Mouse (Mus musculus): ENCODE measurements around the gene Ntng1. TPM values are rescaled to one million over a fixed set of nuclear protein-coding genes. Genes with fewer than 3 reads are reported as not detected.

Gene Ntng1
- polyA plus RNA-seq, 1 experiment from 2014 or later: 21.8 TPM

GRCm38 (mm10) chr3:109846660-109847059 lies 297.2 kb downstream of the Ntng1 start:
- H3K36me3 ChIP-seq (ENCODE audit: control insufficient read depth, insufficient read depth, low read length): no peaks in the 10 kb centered on the region
- H3K4me3 ChIP-seq (ENCODE audit: low read length): no peak overlapping the region
- WGBS: 76% methylated on average over 4 of the region's 4 CpGs
- no peak overlapping the region for H3K27ac ChIP-seq (ENCODE audit: low read depth, low read length)
- ATAC-seq: no peak
- H3K9me3 ChIP-seq (ENCODE audit: control insufficient read depth, low read length): no peaks in the 10 kb centered on the region
- no peak overlapping the region for H3K9ac ChIP-seq (ENCODE audit: low read depth, low read length)
- no peaks in the 10 kb centered on the region for H3K4me1 ChIP-seq (ENCODE audit: control insufficient read depth, insufficient read depth, low read depth, low read length)
- no peak overlapping the region for H3K4me2 ChIP-seq (ENCODE audit: low read length)
- H3K27me3 ChIP-seq (replicated peaks; ENCODE audit: control insufficient read depth, insufficient read depth, low read length): no peaks in the 10 kb centered on the region

GRCm38 (mm10) chr3:109825806-109826205 lies 318.0 kb downstream of the Ntng1 start:
- H3K27me3 ChIP-seq (replicated peaks; ENCODE audit: control insufficient read depth, insufficient read depth, low read length): no peaks in the 10 kb centered on the region
- H3K4me2 ChIP-seq (ENCODE audit: low read length): no peak overlapping the region
- no peak for ATAC-seq
- no peak overlapping the region for H3K4me3 ChIP-seq (ENCODE audit: low read length)
- no peak overlapping the region for H3K9ac ChIP-seq (ENCODE audit: low read depth, low read length)
- H3K4me1 ChIP-seq (ENCODE audit: control insufficient read depth, insufficient read depth, low read depth, low read length): no peaks in the 10 kb centered on the region
- no peaks in the 10 kb centered on the region for H3K36me3 ChIP-seq (ENCODE audit: control insufficient read depth, insufficient read depth, low read length)
- no peak overlapping the region for H3K27ac ChIP-seq (ENCODE audit: low read depth, low read length)
- WGBS: 96% methylated on average over 1 of the region's 1 CpGs
- no peaks in the 10 kb centered on the region for H3K9me3 ChIP-seq (ENCODE audit: control insufficient read depth, low read length)

GRCm38 (mm10) chr3:109822803-109823474 lies 320.9 kb downstream of the Ntng1 start:
- no peak for ATAC-seq
- Histone ChIP-seq H3K9ac (ENCODE audit: low read depth, low read length) (no peak overlapping the region), H3K36me3 (ENCODE audit: control insufficient read depth, insufficient read depth, low read length) (no peaks in the 10 kb centered on the region), H3K9me3 (ENCODE audit: control insufficient read depth, low read length) (no peaks in the 10 kb centered on the region), H3K4me1 (ENCODE audit: control insufficient read depth, insufficient read depth, low read depth, low read length) (no peaks in the 10 kb centered on the region), H3K27ac (ENCODE audit: low read depth, low read length) (no peak overlapping the region), H3K27me3 (replicated peaks; ENCODE audit: control insufficient read depth, insufficient read depth, low read length) (no peaks in the 10 kb centered on the region; the same call in 1 of the 2 replicates), H3K4me3 (ENCODE audit: low read length) (no peak overlapping the region), H3K4me2 (ENCODE audit: low read length) (no peak overlapping the region)
- WGBS: 82% methylated on average over 2 of the region's 2 CpGs

GRCm38 (mm10) chr3:109818821-109819685 lies 324.8 kb downstream of the Ntng1 start:
- Histone ChIP-seq H3K4me3 (ENCODE audit: low read length) (no peak overlapping the region), H3K27me3 (replicated peaks; ENCODE audit: control insufficient read depth, insufficient read depth, low read length) (no peaks in the 10 kb centered on the region; the same call in 1 of the 2 replicates), H3K36me3 (ENCODE audit: control insufficient read depth, insufficient read depth, low read length) (no peaks in the 10 kb centered on the region), H3K9me3 (ENCODE audit: control insufficient read depth, low read length) (no peaks in the 10 kb centered on the region), H3K9ac (ENCODE audit: low read depth, low read length) (no peak overlapping the region), H3K27ac (ENCODE audit: low read depth, low read length) (no peak overlapping the region), H3K4me1 (ENCODE audit: control insufficient read depth, insufficient read depth, low read depth, low read length) (no peaks in the 10 kb centered on the region), H3K4me2 (ENCODE audit: low read length) (no peak overlapping the region)
- ATAC-seq: no peak
- 89% methylated on average over 2 of the region's 2 CpGs for WGBS

- Histone ChIP-seq H3K36me3 (ENCODE audit: control insufficient read depth, insufficient read depth, low read length) (no peaks in the 10 kb centered on the region), H3K4me3 (ENCODE audit: low read length) (no peak overlapping the region), H3K9ac (ENCODE audit: low read depth, low read length) (no peak overlapping the region), H3K27me3 (replicated peaks; ENCODE audit: control insufficient read depth, insufficient read depth, low read length) (no peaks in the 10 kb centered on the region), H3K27ac (ENCODE audit: low read depth, low read length) (no peak overlapping the region), H3K4me2 (ENCODE audit: low read length) (no peak overlapping the region), H3K4me1 (ENCODE audit: control insufficient read depth, insufficient read depth, low read depth, low read length) (no peaks in the 10 kb centered on the region), H3K9me3 (ENCODE audit: control insufficient read depth, low read length) (no peaks in the 10 kb centered on the region)
- ATAC-seq: no peak
- 83% methylated on average over 1 of the region's 1 CpGs for WGBS
These were observed 334.7 kb downstream of the Ntng1 start for GRCm38 (mm10) chr3:109809065-109809464.

DNA sequence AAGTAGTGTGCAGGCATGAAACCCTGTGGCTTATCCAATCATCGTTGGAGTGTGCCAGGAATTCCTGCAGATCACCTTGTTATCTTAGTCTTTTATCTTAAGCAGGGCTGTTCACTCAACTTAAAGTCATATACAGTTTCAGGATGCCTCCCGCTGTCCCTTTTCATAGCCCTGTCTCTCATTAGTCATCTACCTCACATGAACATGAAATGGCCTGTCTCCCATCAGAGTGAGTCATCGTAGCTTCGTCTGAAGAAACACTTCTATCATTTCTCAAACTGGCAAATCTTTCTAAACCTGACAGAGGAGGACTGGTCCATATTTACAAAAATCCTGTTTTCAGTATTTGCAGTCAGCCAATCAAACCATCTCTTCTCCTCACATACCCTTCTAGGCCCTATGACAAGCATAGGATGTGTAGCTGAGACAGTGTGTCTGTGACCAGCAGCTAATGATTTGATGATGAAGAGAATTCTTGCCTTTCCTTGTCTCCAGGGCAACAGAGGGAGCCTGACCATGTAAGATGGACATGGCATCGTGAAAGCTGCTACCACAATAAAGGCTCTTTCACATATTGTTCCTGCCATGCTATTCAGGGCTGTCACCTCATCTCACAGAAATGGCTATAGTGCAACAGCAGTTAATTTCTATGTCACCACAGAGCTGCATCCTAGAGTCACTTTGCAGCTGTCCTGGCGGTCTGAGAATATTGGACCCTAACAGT lies 336.4 kb downstream of the Ntng1 start:
- Histone ChIP-seq H3K9me3 (ENCODE audit: control insufficient read depth, low read length) (no peaks in the 10 kb centered on the region), H3K27me3 (replicated peaks; ENCODE audit: control insufficient read depth, insufficient read depth, low read length) (no peaks in the 10 kb centered on the region), H3K4me1 (ENCODE audit: control insufficient read depth, insufficient read depth, low read depth, low read length) (no peaks in the 10 kb centered on the region), H3K4me2 (ENCODE audit: low read length) (no peak overlapping the region), H3K4me3 (ENCODE audit: low read length) (no peak overlapping the region), H3K9ac (ENCODE audit: low read depth, low read length) (no peak overlapping the region), H3K36me3 (ENCODE audit: control insufficient read depth, insufficient read depth, low read length) (no peaks in the 10 kb centered on the region), H3K27ac (ENCODE audit: low read depth, low read length) (no peak overlapping the region)
- no peak; the same call in 1 of the 2 replicates for ATAC-seq
- 51% methylated on average over 6 of the region's 6 CpGs for WGBS

DNA sequence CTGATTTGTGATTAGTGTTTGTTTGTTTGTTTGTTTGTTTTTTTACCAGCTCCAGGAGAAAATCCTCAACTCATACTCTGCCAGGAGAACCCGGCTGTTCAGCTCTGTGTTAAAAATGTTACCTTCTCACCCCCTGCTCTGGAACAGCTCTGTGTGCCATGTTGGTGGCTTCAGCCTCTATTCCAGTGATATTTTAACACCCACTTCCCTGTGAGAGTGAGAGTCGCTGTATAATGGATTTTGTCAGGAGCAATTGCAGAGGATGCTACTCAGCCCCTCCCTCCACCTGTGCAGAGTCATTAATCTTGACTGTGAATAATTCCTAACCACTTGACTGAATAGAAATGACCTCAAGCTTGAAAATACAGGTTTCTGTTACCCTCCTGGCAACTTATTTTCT lies 339.7 kb downstream of the Ntng1 start:
- 0 out of 2 replicates have a peak, but pooled peaks have one; percentile 45 for ATAC-seq
- H3K4me1 ChIP-seq (ENCODE audit: control insufficient read depth, insufficient read depth, low read depth, low read length): no peaks in the 10 kb centered on the region
- WGBS: 60% methylated on average over 2 of the region's 2 CpGs

DNA sequence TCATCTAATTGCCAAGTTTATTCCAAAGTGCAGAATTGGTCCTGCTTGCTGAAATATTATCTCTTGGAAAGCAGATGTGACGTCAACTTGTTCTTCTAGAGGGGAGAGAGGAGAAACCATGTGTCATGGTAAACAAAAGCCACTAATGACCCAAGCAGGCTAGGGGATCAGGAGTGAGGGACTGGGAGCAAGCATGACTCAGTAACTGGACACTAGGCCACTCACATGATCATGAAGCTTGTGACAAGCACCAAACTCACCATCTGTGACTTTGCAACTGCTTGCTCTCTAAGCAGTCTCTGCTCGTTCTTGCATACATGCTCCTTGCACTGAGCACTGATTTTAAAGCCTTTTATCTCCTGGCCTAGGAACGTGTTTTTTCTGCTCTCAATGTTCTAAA lies 340.2 kb downstream of the Ntng1 start:
- Histone ChIP-seq H3K9ac (ENCODE audit: low read depth, low read length) (no peak overlapping the region), H3K4me3 (ENCODE audit: low read length) (no peak overlapping the region), H3K9me3 (ENCODE audit: control insufficient read depth, low read length) (no peaks in the 10 kb centered on the region), H3K4me2 (ENCODE audit: low read length) (no peak overlapping the region), H3K4me1 (ENCODE audit: control insufficient read depth, insufficient read depth, low read depth, low read length) (no peaks in the 10 kb centered on the region), H3K27ac (ENCODE audit: low read depth, low read length) (no peak overlapping the region), H3K36me3 (ENCODE audit: control insufficient read depth, insufficient read depth, low read length) (no peaks in the 10 kb centered on the region), H3K27me3 (replicated peaks; ENCODE audit: control insufficient read depth, insufficient read depth, low read length) (no peaks in the 10 kb centered on the region)
- ATAC-seq: no peak
- WGBS: 63% methylated on average over 3 of the region's 3 CpGs

More for the DNA sequence above, 339.7 kb downstream of the Ntng1 start:
- no peak overlapping the region for H3K27ac ChIP-seq (ENCODE audit: low read depth, low read length)
- no peaks in the 10 kb centered on the region for H3K36me3 ChIP-seq (ENCODE audit: control insufficient read depth, insufficient read depth, low read length)
- H3K4me2 ChIP-seq (ENCODE audit: low read length): no peak overlapping the region
- no peak overlapping the region for H3K9ac ChIP-seq (ENCODE audit: low read depth, low read length)
- no peaks in the 10 kb centered on the region for H3K27me3 ChIP-seq (replicated peaks; ENCODE audit: control insufficient read depth, insufficient read depth, low read length)
- H3K9me3 ChIP-seq (ENCODE audit: control insufficient read depth, low read length): no peaks in the 10 kb centered on the region
- no peak overlapping the region for H3K4me3 ChIP-seq (ENCODE audit: low read length)

DNA sequence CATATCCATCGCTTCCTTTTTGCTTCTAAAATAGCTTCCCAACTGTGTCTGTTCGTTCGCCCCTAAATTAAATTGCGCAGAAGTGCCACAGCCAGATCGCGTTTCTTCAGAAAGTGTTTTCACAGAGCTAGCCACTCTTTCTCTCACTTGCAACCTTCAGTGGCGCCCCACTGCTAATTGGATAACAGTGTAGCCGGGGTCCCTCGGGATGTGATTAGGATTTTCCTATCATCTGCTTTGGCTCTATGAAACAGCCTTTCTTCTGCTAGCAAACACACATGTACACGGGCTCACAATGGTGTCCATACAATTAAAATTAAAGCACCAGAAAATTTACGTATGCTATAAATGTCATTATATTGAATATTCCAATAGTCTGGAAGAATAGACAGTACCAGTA lies 346.5 kb downstream of the Ntng1 start:
- Histone ChIP-seq H3K9ac (ENCODE audit: low read depth, low read length) (no peak overlapping the region), H3K4me1 (ENCODE audit: control insufficient read depth, insufficient read depth, low read depth, low read length) (no peaks in the 10 kb centered on the region), H3K27me3 (replicated peaks; ENCODE audit: control insufficient read depth, insufficient read depth, low read length) (no peaks in the 10 kb centered on the region), H3K27ac (ENCODE audit: low read depth, low read length) (no peak overlapping the region), H3K9me3 (ENCODE audit: control insufficient read depth, low read length) (no peaks in the 10 kb centered on the region), H3K36me3 (ENCODE audit: control insufficient read depth, insufficient read depth, low read length) (no peaks in the 10 kb centered on the region), H3K4me2 (ENCODE audit: low read length) (no peak overlapping the region), H3K4me3 (ENCODE audit: low read length) (no peak overlapping the region)
- ATAC-seq: peak; percentile 14; the same call in 1 of the 2 replicates
- 68% methylated on average over 11 of the region's 11 CpGs for WGBS

Measured in hindbrain, embryonic 16.5 days (tissue).